ENCODE assay signal across 20 mouse cellular contexts in genomic region chrX:159907703-159908102, GRCm38 (mm10).
"Had no signal": no experiment of that assay in that cellular context is flagged by ENCODE, and none has a peak within 500 bp of the region (broad histone marks: within the 10 kb centered on the region; RNA-seq: fewer than 3 reads in every experiment).

No protein-coding gene starts in this region.

- H3K36me3 ChIP-seq: midbrain, embryonic 10.5 days; midbrain, embryonic 12.5 days; neural tube, embryonic 13.5 days; neural tube, embryonic 15.5 days; stomach, embryonic 15.5 days had no signal

- H3K9ac ChIP-seq: lung, embryonic 14.5 days; midbrain, embryonic 12.5 days; neural tube, embryonic 13.5 days; neural tube, embryonic 15.5 days; stomach, embryonic 15.5 days had no signal

- H3K27ac ChIP-seq: midbrain, embryonic 10.5 days; midbrain, embryonic 12.5 days; neural tube, embryonic 13.5 days; neural tube, embryonic 15.5 days; stomach, embryonic 15.5 days; stomach, postnatal 0 days had no signal

- H3K4me1 ChIP-seq: midbrain, embryonic 10.5 days; midbrain, embryonic 12.5 days; neural tube, embryonic 13.5 days; neural tube, embryonic 15.5 days; stomach, embryonic 15.5 days had no signal

- H3K27me3 ChIP-seq: stomach, embryonic 15.5 days had no signal

- H3K9me3 ChIP-seq: midbrain, embryonic 10.5 days; midbrain, embryonic 12.5 days; neural tube, embryonic 13.5 days; neural tube, embryonic 15.5 days; stomach, embryonic 15.5 days had no signal

- ATAC-seq: midbrain, embryonic 16.5 days had no signal

- H3K4me3 ChIP-seq: midbrain, embryonic 10.5 days; midbrain, embryonic 12.5 days; myocyte; neural tube, embryonic 13.5 days; neural tube, embryonic 15.5 days; stomach, embryonic 15.5 days had no signal

- DNase-seq: lung, adult 18-20 months; lung, embryonic 14.5 days; lung, postnatal 10 days; lung, postnatal 4 days; midbrain, embryonic 14.5 days; retina, postnatal 1 day; right cerebral cortex, adult 18-20 months; right cerebral cortex, postnatal 25 days; right cerebral cortex, postnatal 4 days; thymus, adult 2 months; thymus, postnatal 25 days; thymus, postnatal 4 days had no signal

- H3K4me2 ChIP-seq: lung, embryonic 14.5 days; midbrain, embryonic 12.5 days; neural tube, embryonic 13.5 days; neural tube, embryonic 15.5 days; stomach, embryonic 15.5 days had no signal
